Mouse (Mus musculus) left cerebral cortex, postnatal 14 days (tissue): ENCODE measurements around the gene Gm17693. TPM values are rescaled to one million over a fixed set of nuclear protein-coding genes. Genes with fewer than 3 reads are reported as not detected.
"Not testable (repeated sequence)": the region's sequence is repeated elsewhere in the genome, so short reads cannot be mapped to it uniquely, and the experiment has no call there.

Source experiments
- DNase-seq, 2 experiments: peaks; one replicate each; pipeline ENCODE4 v3.0.0; 2021 to 2022; ENCODE audit warnings: low spot score in 2 of 2, mixed read lengths in 1 of 2
- intact Hi-C: fragments of 180-260 bp; cut with DNase I; formaldehyde crosslinking; loops from one replicate; pipeline ENCODE4 v1.15.1; 2025
- long read RNA-seq, 2 experiments: library from polyadenylated mRNA; stranded (forward); transcript quantifications; one replicate each; pipeline ENCODE4 v2.0.0; 2021
- total RNA-seq, 2 experiments: library from RNA; stranded (reverse); gene quantifications; 2 replicates each; pipeline ENCODE4 v1.2.3; 2021

The Gm17693 gene
- total RNA-seq = not detected
- long read RNA-seq, experiment 1 = 0 reads
- long read RNA-seq, experiment 2 = 0 reads

DNA sequence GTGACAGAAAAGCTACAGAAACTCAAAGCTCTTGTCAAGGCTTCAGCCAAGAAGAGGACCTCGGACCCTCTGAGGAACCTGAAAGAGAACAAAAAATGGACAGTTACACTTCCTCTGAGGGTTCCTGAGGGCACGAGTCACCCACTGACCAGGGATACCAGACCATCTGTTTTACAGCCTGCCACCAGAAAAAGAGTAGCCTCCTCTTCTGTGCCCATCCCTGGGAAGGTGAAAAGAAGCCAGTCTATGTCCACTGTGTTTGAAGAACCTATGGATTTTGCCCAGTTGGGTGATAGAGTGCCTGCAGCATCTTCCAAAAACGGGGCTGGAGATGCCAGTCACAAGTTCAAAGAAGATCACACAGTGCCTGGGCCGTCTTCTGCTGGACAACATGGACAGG lies at the start of gene Gm17693:
TSS of gene Gm17693 (plus strand) at position 301 of the 400 bp plus-strand sequence.
- DNase-seq, intact Hi-C loops: not testable (repeated sequence)
